Mouse (Mus musculus): ENCODE results near the gene Arcn1. TPM values are rescaled to one million over a fixed set of nuclear protein-coding genes. Genes with fewer than 3 reads are reported as not detected.

Arcn1 gene
- polyA plus RNA-seq, 1 experiment from 2014 or later = 193 TPM

GRCm38 (mm10) chr9:44713080-44713479, 54.6 kb downstream of the Arcn1 start:
- no peak for DNase-seq (ENCODE audit: low spot score)
- WGBS = 86% methylated on average over 6 of the region's 6 CpGs
- Histone ChIP-seq H3K4me3 (no peak overlapping the region), H3K27me3 (ENCODE audit: low read depth, poor library complexity, severe bottlenecking) (peaks cover 2% of the 10 kb centered on the region; the same call in 1 of the 2 replicates), H3K36me3 (peaks cover 96% of the 10 kb centered on the region), H3K4me1 (peaks cover 20% of the 10 kb centered on the region), H3K27ac (no peak overlapping the region), H3K9me3 (replicated peaks) (no peaks in the 10 kb centered on the region)

GRCm38 (mm10) chr9:44711602-44712001, 56.0 kb downstream of the Arcn1 start:
- Histone ChIP-seq H3K27me3 (ENCODE audit: low read depth, poor library complexity, severe bottlenecking) (peaks cover 14% of the 10 kb centered on the region), H3K9me3 (replicated peaks) (no peaks in the 10 kb centered on the region), H3K4me3 (no peak overlapping the region), H3K4me1 (peaks cover 23% of the 10 kb centered on the region), H3K27ac (no peak overlapping the region), H3K36me3 (peaks cover 96% of the 10 kb centered on the region)
- no peak for DNase-seq (ENCODE audit: low spot score)
- WGBS = 61% methylated on average over 17 of the region's 17 CpGs

GRCm38 (mm10) chr9:44710213-44710612, 57.4 kb downstream of the Arcn1 start:
- peaks cover 96% of the 10 kb centered on the region for H3K36me3 ChIP-seq
- H3K27ac ChIP-seq = no peak overlapping the region
- WGBS = 88% methylated on average over 5 of the region's 5 CpGs
- no peak for DNase-seq (ENCODE audit: low spot score)
- no peak overlapping the region for H3K4me3 ChIP-seq
- peaks cover 23% of the 10 kb centered on the region for H3K4me1 ChIP-seq
- H3K27me3 ChIP-seq (ENCODE audit: low read depth, poor library complexity, severe bottlenecking) = peaks cover 14% of the 10 kb centered on the region
- H3K9me3 ChIP-seq (replicated peaks) = no peaks in the 10 kb centered on the region

- H3K27ac ChIP-seq = 0 out of 2 replicates have a peak overlapping the region, but pooled peaks have one; percentile 85
- H3K4me1 ChIP-seq = peaks cover 23% of the 10 kb centered on the region
- H3K27me3 ChIP-seq (ENCODE audit: low read depth, poor library complexity, severe bottlenecking) = peaks cover 14% of the 10 kb centered on the region
- WGBS = 43% methylated on average over 2 of the region's 2 CpGs
- H3K9me3 ChIP-seq (replicated peaks) = no peaks in the 10 kb centered on the region
- peak overlapping the region; percentile 53; the same call in 1 of the 2 replicates for H3K4me3 ChIP-seq
- DNase-seq (ENCODE audit: low spot score) = peak; percentile 57
- peaks cover 96% of the 10 kb centered on the region for H3K36me3 ChIP-seq
Measured at GRCm38 (mm10) chr9:44709600-44709999, 58.0 kb downstream of the Arcn1 start.

- DNase-seq (ENCODE audit: low spot score) = peak; percentile 49
Measured at GRCm38 (mm10) chr9:44708925-44709324, 58.7 kb downstream of the Arcn1 start.

GRCm38 (mm10) chr9:44708429-44708765, 59.2 kb downstream of the Arcn1 start:
- H3K4me3 ChIP-seq = peak overlapping the region; percentile 53
- DNase-seq (ENCODE audit: low spot score) = peak; percentile 83
- peaks cover 23% of the 10 kb centered on the region for H3K4me1 ChIP-seq
- 3% methylated on average over 23 of the region's 24 CpGs for WGBS
- H3K36me3 ChIP-seq = peaks cover 96% of the 10 kb centered on the region
- no peaks in the 10 kb centered on the region for H3K9me3 ChIP-seq (replicated peaks)
- H3K27me3 ChIP-seq (ENCODE audit: low read depth, poor library complexity, severe bottlenecking) = peaks cover 14% of the 10 kb centered on the region
- peak overlapping the region; percentile 85 for H3K27ac ChIP-seq

More at GRCm38 (mm10) chr9:44708925-44709324, 58.7 kb downstream of the Arcn1 start:
- H3K27me3 ChIP-seq (ENCODE audit: low read depth, poor library complexity, severe bottlenecking) = peaks cover 14% of the 10 kb centered on the region
- WGBS = 13% methylated on average over 6 of the region's 6 CpGs
- peaks cover 23% of the 10 kb centered on the region for H3K4me1 ChIP-seq
- no peaks in the 10 kb centered on the region for H3K9me3 ChIP-seq (replicated peaks)
- H3K4me3 ChIP-seq = peak overlapping the region; percentile 53
- peak overlapping the region; percentile 85 for H3K27ac ChIP-seq
- peaks cover 96% of the 10 kb centered on the region for H3K36me3 ChIP-seq

- DNase-seq (ENCODE audit: low spot score) = peak; percentile 47
- Histone ChIP-seq H3K27me3 (ENCODE audit: low read depth, poor library complexity, severe bottlenecking) (peaks cover 14% of the 10 kb centered on the region), H3K4me3 (peak overlapping the region; percentile 53), H3K9me3 (replicated peaks) (no peaks in the 10 kb centered on the region), H3K27ac (peak overlapping the region; percentile 85), H3K4me1 (peaks cover 23% of the 10 kb centered on the region), H3K36me3 (peaks cover 96% of the 10 kb centered on the region)
- 14% methylated on average over 28 of the region's 28 CpGs for WGBS
Measured at GRCm38 (mm10) chr9:44707749-44708428, 59.8 kb downstream of the Arcn1 start.

GRCm38 (mm10) chr9:44699730-44700129, 67.9 kb downstream of the Arcn1 start:
- no peaks in the 10 kb centered on the region for H3K9me3 ChIP-seq (replicated peaks)
- no peaks in the 10 kb centered on the region for H3K4me1 ChIP-seq
- no peaks in the 10 kb centered on the region for H3K27me3 ChIP-seq (ENCODE audit: low read depth, poor library complexity, severe bottlenecking)
- 89% methylated on average over 5 of the region's 5 CpGs for WGBS
- H3K4me3 ChIP-seq = no peak overlapping the region
- DNase-seq (ENCODE audit: low spot score) = no peak
- H3K36me3 ChIP-seq = peaks cover 100% of the 10 kb centered on the region
- no peak overlapping the region for H3K27ac ChIP-seq

- Histone ChIP-seq H3K4me1 (no peaks in the 10 kb centered on the region), H3K27ac (no peak overlapping the region), H3K36me3 (peaks cover 100% of the 10 kb centered on the region), H3K4me3 (no peak overlapping the region), H3K27me3 (ENCODE audit: low read depth, poor library complexity, severe bottlenecking) (no peaks in the 10 kb centered on the region), H3K9me3 (replicated peaks) (no peaks in the 10 kb centered on the region)
- whole genome bisulfite sequencing = 91% methylated on average over 10 of the region's 10 CpGs
- DNase-seq (ENCODE audit: low spot score) = no peak
Measured at GRCm38 (mm10) chr9:44699196-44699595, 68.4 kb downstream of the Arcn1 start.

- H3K4me1 ChIP-seq = no peaks in the 10 kb centered on the region
- WGBS = 95% methylated on average over 16 of the region's 16 CpGs
- no peaks in the 10 kb centered on the region for H3K27me3 ChIP-seq (ENCODE audit: low read depth, poor library complexity, severe bottlenecking)
- no peak overlapping the region; the same call in 1 of the 2 replicates for H3K27ac ChIP-seq
- H3K9me3 ChIP-seq (replicated peaks) = no peaks in the 10 kb centered on the region
- DNase-seq (ENCODE audit: low spot score) = no peak
- no peak overlapping the region for H3K4me3 ChIP-seq
- peaks cover 100% of the 10 kb centered on the region for H3K36me3 ChIP-seq
Measured at GRCm38 (mm10) chr9:44697866-44698265, 69.8 kb downstream of the Arcn1 start.

GRCm38 (mm10) chr9:44693071-44693470, 74.6 kb downstream of the Arcn1 start:
- H3K9me3 ChIP-seq (replicated peaks) = no peaks in the 10 kb centered on the region
- no peak overlapping the region for H3K27ac ChIP-seq
- H3K36me3 ChIP-seq = peaks cover 97% of the 10 kb centered on the region
- DNase-seq (ENCODE audit: low spot score) = no peak
- WGBS = 85% methylated on average over 11 of the region's 11 CpGs
- H3K4me1 ChIP-seq = peaks cover 6% of the 10 kb centered on the region; the same call in 1 of the 2 replicates
- H3K27me3 ChIP-seq (ENCODE audit: low read depth, poor library complexity, severe bottlenecking) = no peaks in the 10 kb centered on the region
- H3K4me3 ChIP-seq = no peak overlapping the region

- no peak overlapping the region for H3K4me3 ChIP-seq
- H3K9me3 ChIP-seq (replicated peaks) = no peaks in the 10 kb centered on the region
- no peak overlapping the region for H3K27ac ChIP-seq
- DNase-seq (ENCODE audit: low spot score) = no peak
- peaks cover 6% of the 10 kb centered on the region; the same call in 1 of the 2 replicates for H3K4me1 ChIP-seq
- peaks cover 97% of the 10 kb centered on the region for H3K36me3 ChIP-seq
- WGBS = 77% methylated on average over 21 of the region's 21 CpGs
- no peaks in the 10 kb centered on the region for H3K27me3 ChIP-seq (ENCODE audit: low read depth, poor library complexity, severe bottlenecking)
Measured at GRCm38 (mm10) chr9:44691671-44692520, 75.7 kb downstream of the Arcn1 start.
